Mouse (Mus musculus) lung, embryonic 14.5 days (tissue): ENCODE results near the gene As3mt. TPM values are rescaled to one million over a fixed set of nuclear protein-coding genes. Genes with fewer than 3 reads are reported as not detected.

ENCODE experiments used
- ATAC-seq: fragments of 200-750 bp; cut with Nextera tagmentation; 2 replicates; pipeline ENCODE4 v1.8.0; 2017; ENCODE audit warnings: mild to moderate bottlenecking, moderate TSS enrichment, moderate library complexity; ENCODE audit not compliant: insufficient read depth
- DNase-seq: peaks from one replicate; pipeline ENCODE4 v3.0.0-alpha.2; 2015
- H3K27ac ChIP-seq: fragments of 300-500 bp; sonication (generic); 2 replicates; pipeline ENCODE4 v1.5.1; 2014; ENCODE audit warnings: low read depth, mild to moderate bottlenecking, moderate library complexity
- H3K27me3 ChIP-seq: fragments of 300-500 bp; sonication (generic); 2 replicates; pipeline ENCODE4 v1.6.1; 2014; ENCODE audit warnings: low read length, control low read depth; ENCODE audit not compliant: insufficient read depth
- H3K36me3 ChIP-seq: fragments of 300-500 bp; sonication (generic); 2 replicates; pipeline ENCODE4 v1.6.1; 2014; ENCODE audit warnings: control low read depth; ENCODE audit not compliant: insufficient read depth
- H3K4me1 ChIP-seq: fragments of 300-500 bp; sonication (generic); 2 replicates; pipeline ENCODE4 v1.6.1; 2014; ENCODE audit warnings: antibody characterized with exemption, control low read depth; ENCODE audit not compliant: insufficient read depth
- H3K4me2 ChIP-seq: fragments of 300-500 bp; sonication (generic); 2 replicates; pipeline ENCODE4 v1.6.1; 2014; ENCODE audit warnings: mild to moderate bottlenecking
- H3K4me3 ChIP-seq: fragments of 300-500 bp; sonication (generic); 2 replicates; pipeline ENCODE4 v1.5.1; 2014; ENCODE audit warnings: low read depth, low read length
- H3K9ac ChIP-seq: fragments of 300-500 bp; sonication (generic); 2 replicates; pipeline ENCODE4 v1.6.1; 2014
- H3K9me3 ChIP-seq: fragments of 300-500 bp; sonication (generic); 2 replicates; pipeline ENCODE4 v1.6.1; 2016; ENCODE audit warnings: low read depth, low read length, control low read depth
- CTCF ChIP-seq: IDR thresholded peaks from 2 replicates; pipeline ENCODE4 v1.5.1; 2016; ENCODE audit warnings: antibody characterized with exemption, low read depth
- WGBS: fragments of 180-500 bp; shearing (Covaris S2); extraction: QIAGEN DNeasy Blood & Tissue Kit; methylation state at CpG from one replicate; pipeline ENCODE4 v1.1.7; 2014; 5-methylcytosine and 5-hydroxymethylcytosine counted together
- polyA plus RNA-seq: library from polyadenylated mRNA; unstranded; fragments of >200 nt; fragmentation: Nextera tagmentation; extraction: Ambion mirVana; gene quantifications from 2 replicates; pipeline ENCODE4 v1.2.1, GENCODE M21; 2014

The As3mt gene
- 28.5 and 29.2 TPM in 2 replicates for polyA plus RNA-seq

- Histone ChIP-seq H3K4me2 (peak within 1 kb of the TSS; percentile 80), H3K9me3 (no peaks in the 10 kb centered on the region), H3K9ac (peak within 1 kb of the TSS; percentile 59), H3K4me1 (peaks cover 3% of the 10 kb centered on the region; the same call in 1 of the 2 replicates), H3K36me3 (0 out of 2 replicates have a peak, but pooled peaks cover 1% of the 10 kb centered on the region), H3K27me3 (no peaks in the 10 kb centered on the region), H3K4me3 (peak within 1 kb of the TSS; percentile 47), H3K27ac (peak within 1 kb of the TSS; percentile 36; the same call in 1 of the 2 replicates)
- TF ChIP-seq CTCF: no peak
- peak; percentile 74 for DNase-seq
- WGBS: 8% methylated on average over 31 of the region's 31 CpGs
- peak; percentile 80 for ATAC-seq
Observed at GRCm38 (mm10) chr19:46707296-46708151, at the start of gene As3mt. Gene As3mt, plus strand, starts transcription at chr19:46707458.

DNA sequence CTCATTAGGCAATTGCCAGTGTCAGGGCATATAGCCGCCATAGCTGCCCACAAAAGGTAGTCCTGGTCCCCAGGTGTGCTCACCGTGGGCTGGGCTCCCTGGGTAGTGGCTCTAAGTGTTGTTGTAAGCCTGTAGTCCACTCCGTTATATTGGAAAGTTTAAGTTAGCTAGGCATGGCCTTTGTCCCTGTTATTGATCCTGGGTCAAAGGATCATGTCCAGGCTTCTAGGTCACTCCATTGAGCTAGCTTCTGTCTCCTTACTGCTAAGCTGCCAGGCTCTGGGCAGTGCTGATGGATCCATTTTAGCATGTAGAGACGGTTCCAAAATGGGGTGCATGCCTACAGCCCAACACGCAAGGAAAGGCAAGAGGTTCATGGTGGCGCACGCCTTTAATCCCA is 48.9 kb upstream of the As3mt start:
- Histone ChIP-seq H3K27ac (no peak overlapping the region), H3K9ac (no peak overlapping the region), H3K4me1 (no peaks in the 10 kb centered on the region), H3K4me3 (no peak overlapping the region), H3K36me3 (peaks cover 35% of the 10 kb centered on the region), H3K4me2 (no peak overlapping the region), H3K9me3 (no peaks in the 10 kb centered on the region), H3K27me3 (no peaks in the 10 kb centered on the region)
- no peak for TF ChIP-seq CTCF
- DNase-seq: no peak
- ATAC-seq: no peak
- 91% methylated on average over 7 of the region's 7 CpGs for WGBS

DNA sequence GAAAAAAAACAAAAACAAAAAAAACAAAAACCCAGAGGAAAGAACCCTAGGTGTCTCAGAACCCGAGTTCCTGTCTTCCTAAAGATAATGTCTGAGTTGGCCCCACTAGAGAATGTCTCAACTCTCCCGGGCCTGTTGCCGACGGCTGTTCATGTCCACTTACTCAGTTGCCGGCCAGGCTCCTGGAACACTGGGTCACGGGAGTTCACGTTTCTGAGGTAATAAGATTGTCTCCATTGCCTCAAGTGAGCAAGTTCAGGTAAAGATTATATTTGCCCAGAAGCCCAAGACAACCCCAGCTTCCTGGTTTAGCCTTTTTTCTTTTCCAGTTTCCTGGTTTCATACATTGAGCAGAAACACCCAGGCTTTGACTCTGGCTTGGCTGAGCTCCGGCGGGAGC is 48.4 kb upstream of the As3mt start:
- H3K27me3 ChIP-seq: no peaks in the 10 kb centered on the region
- no peak overlapping the region for H3K9ac ChIP-seq
- no peak overlapping the region for H3K27ac ChIP-seq
- H3K4me2 ChIP-seq: no peak overlapping the region
- no peak overlapping the region for H3K4me3 ChIP-seq
- DNase-seq (no peak), ATAC-seq (no peak)
- peaks cover 30% of the 10 kb centered on the region for H3K36me3 ChIP-seq
- TF ChIP-seq CTCF: no peak
- H3K4me1 ChIP-seq: no peaks in the 10 kb centered on the region
- WGBS: 75% methylated on average over 9 of the region's 9 CpGs
- H3K9me3 ChIP-seq: no peaks in the 10 kb centered on the region

DNA sequence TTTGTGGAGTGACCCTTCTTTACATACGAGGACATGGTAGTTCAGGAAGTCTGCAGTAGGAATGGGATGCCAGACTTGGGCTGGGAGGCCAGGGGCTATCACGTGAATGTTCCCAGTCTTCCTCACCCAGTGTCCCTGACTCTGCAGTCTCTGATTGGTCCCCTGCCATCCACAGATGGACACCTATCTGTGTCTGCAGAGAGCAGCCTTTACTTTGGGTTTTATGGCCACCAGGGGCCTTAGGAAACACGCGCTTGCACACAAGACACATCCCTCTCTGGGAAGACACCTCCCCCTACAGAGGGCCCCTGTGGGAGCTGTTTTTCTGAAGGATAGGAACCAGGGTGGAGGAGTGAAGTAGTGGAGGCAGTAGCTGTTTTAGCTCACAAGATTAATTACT is 45.7 kb upstream of the As3mt start:
- Histone ChIP-seq H3K4me1 (no peaks in the 10 kb centered on the region), H3K27me3 (no peaks in the 10 kb centered on the region), H3K9me3 (no peaks in the 10 kb centered on the region), H3K36me3 (peaks cover 4% of the 10 kb centered on the region), H3K9ac (no peak overlapping the region), H3K4me2 (no peak overlapping the region), H3K27ac (no peak overlapping the region), H3K4me3 (no peak overlapping the region)
- ATAC-seq: no peak
- DNase-seq: no peak
- 50% methylated on average over 4 of the region's 4 CpGs for WGBS
- no peak for TF ChIP-seq CTCF

DNA sequence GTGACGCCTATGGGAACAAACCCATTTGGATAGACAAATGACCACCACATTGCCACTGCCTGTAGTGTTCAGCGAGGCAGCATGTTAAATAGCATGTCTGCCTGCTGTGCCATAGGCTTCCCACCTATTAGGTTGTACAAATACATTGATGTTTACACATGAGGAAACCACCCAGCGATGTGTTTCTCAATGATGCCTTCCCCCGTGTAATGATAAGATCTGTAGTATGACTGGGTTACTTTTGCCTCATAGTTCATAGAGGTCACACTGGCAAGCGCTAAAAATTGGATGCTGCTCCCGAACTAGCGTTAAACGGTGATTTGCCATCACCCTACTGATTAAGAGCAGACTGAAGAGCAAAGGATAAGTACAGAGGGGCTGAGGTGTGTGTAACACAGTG is 45.0 kb upstream of the As3mt start:
- no peak overlapping the region for H3K9ac ChIP-seq
- 65% methylated on average over 8 of the region's 8 CpGs for WGBS
- TF ChIP-seq CTCF: no peak
- H3K4me3 ChIP-seq: no peak overlapping the region
- no peaks in the 10 kb centered on the region; the same call in 1 of the 2 replicates for H3K36me3 ChIP-seq
- ATAC-seq (no peak), DNase-seq (no peak)
- no peaks in the 10 kb centered on the region for H3K27me3 ChIP-seq
- H3K4me1 ChIP-seq: no peaks in the 10 kb centered on the region
- no peaks in the 10 kb centered on the region for H3K9me3 ChIP-seq
- no peak overlapping the region for H3K4me2 ChIP-seq
- H3K27ac ChIP-seq: no peak overlapping the region

GRCm38 (mm10) chr19:46662784-46663183 is 44.5 kb upstream of the As3mt start:
- ATAC-seq (no peak), DNase-seq (no peak)
- no peaks in the 10 kb centered on the region for H3K9me3 ChIP-seq
- no peaks in the 10 kb centered on the region for H3K27me3 ChIP-seq
- TF ChIP-seq CTCF: no peak
- 74% methylated on average over 6 of the region's 6 CpGs for WGBS
- H3K4me2 ChIP-seq: no peak overlapping the region
- H3K4me3 ChIP-seq: no peak overlapping the region
- no peaks in the 10 kb centered on the region; the same call in 1 of the 2 replicates for H3K36me3 ChIP-seq
- H3K4me1 ChIP-seq: no peaks in the 10 kb centered on the region
- no peak overlapping the region for H3K27ac ChIP-seq
- no peak overlapping the region for H3K9ac ChIP-seq

- Histone ChIP-seq H3K9me3 (no peaks in the 10 kb centered on the region), H3K4me1 (no peaks in the 10 kb centered on the region)
Observed at GRCm38 (mm10) chr19:46665474-46665873, 41.8 kb upstream of the As3mt start.

More at GRCm38 (mm10) chr19:46665474-46665873, 41.8 kb upstream of the As3mt start:
- H3K27ac ChIP-seq: no peak overlapping the region
- H3K27me3 ChIP-seq: 0 out of 2 replicates have a peak, but pooled peaks cover 3% of the 10 kb centered on the region
- TF ChIP-seq CTCF: no peak
- DNase-seq: no peak
- H3K4me2 ChIP-seq: no peak overlapping the region
- ATAC-seq: no peak
- no peak overlapping the region for H3K9ac ChIP-seq
- H3K4me3 ChIP-seq: no peak overlapping the region
- H3K36me3 ChIP-seq: no peaks in the 10 kb centered on the region
- WGBS: 69% methylated on average over 7 of the region's 7 CpGs
